Mouse (Mus musculus) layer of hippocampus, adult 2 months (tissue): ENCODE results near the gene Arhgap31. TPM values are rescaled to one million over a fixed set of nuclear protein-coding genes. Genes with fewer than 3 reads are reported as not detected.
"Not testable (repeated sequence)": the region's sequence is repeated elsewhere in the genome, so short reads cannot be mapped to it uniquely, and the experiment has no call there.

Source experiments
- DNase-seq, 2 experiments: peaks; one replicate each; pipeline ENCODE4 v3.0.0; 2022; ENCODE audit warnings: low spot score in 2 of 2
- H3K27ac ChIP-seq: fragments of 200-600 bp; 2 replicates; pipeline ENCODE4 v1.8.1; 2022
- H3K4me3 ChIP-seq: fragments of 200-600 bp; 2 replicates; pipeline ENCODE4 v1.8.1; 2022; ENCODE audit warnings: mild to moderate bottlenecking
- CTCF ChIP-seq: fragments of 200-600 bp; conservative IDR thresholded peaks from 2 replicates; pipeline ENCODE4 v1.8.1; 2022; ENCODE audit warnings: antibody characterized with exemption, mild to moderate bottlenecking, moderate library complexity
- total RNA-seq, 2 experiments: library from RNA; stranded (reverse); gene quantifications; 2 replicates each; pipeline ENCODE4 v1.2.3; 2021

Gene Arhgap31
- total RNA-seq, 2 experiments from 2014 or later, result 17.9 to 18.5 TPM

DNA sequence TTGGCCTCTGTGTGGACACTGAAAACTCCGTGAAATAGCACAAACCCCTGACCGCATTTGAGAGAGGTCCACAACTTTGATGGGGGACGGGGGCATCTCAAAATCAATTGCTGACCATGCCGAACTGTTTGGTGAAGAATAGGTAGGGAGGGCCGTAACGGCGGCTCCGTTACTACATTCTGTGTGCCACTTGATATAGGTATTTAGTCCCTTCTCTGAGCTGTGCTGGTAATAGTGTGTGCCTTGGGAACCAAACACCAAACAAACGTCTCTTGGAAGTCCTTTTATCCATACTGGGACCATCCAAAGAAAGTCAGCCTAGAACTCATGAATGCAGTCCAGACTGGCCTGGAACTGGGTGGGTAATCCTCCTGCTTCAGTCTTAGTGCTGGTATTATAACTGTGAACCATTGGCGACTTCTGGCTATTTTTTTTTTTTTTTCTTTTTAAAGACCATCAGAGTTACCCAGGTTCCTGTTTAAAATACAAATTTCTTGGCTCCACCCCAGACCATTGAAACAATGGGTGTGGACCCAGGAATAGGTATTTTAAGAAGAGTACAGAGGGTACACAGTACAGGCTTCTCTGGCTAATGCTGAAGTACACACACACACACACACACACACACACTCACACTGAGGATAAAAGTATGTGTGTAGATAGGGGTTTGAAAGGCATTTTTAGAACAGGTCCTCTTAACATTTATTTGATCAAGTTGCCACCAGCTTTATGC, 31.0 kb upstream of the Arhgap31 start:
- no peak for DNase-seq
- Histone ChIP-seq H3K4me3 (no peak overlapping the region; the same call in 1 of the 2 replicates), H3K27ac (peak overlapping the region; percentile 47; the same call in 1 of the 2 replicates)
- no peak for TF ChIP-seq CTCF

DNA sequence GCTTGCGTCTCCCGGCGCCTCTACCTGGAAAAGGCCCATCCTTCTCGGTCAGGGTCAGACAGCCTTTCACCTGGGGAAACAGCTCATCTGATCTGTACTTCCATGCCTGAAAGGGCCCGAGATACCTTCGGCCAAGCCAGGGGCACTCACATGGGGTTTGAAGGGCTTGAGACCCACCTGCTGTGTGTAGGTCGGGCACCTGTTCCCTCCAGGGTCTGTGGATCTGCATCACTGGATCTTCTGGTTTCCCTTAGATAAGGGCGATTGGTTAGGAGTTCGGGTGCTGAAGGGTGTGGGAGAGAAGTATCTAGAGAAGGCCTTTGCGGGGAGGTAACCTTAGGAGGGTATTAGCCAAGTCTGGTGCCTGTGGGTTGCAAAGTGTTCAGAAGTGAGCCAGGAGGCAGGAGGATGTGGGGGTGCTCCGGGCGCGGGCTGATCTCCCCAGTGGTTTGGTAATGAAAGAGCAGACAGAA, 29.6 kb upstream of the Arhgap31 start:
- TF ChIP-seq CTCF, result peak; percentile 27; the same call in 1 of the 2 replicates

DNA sequence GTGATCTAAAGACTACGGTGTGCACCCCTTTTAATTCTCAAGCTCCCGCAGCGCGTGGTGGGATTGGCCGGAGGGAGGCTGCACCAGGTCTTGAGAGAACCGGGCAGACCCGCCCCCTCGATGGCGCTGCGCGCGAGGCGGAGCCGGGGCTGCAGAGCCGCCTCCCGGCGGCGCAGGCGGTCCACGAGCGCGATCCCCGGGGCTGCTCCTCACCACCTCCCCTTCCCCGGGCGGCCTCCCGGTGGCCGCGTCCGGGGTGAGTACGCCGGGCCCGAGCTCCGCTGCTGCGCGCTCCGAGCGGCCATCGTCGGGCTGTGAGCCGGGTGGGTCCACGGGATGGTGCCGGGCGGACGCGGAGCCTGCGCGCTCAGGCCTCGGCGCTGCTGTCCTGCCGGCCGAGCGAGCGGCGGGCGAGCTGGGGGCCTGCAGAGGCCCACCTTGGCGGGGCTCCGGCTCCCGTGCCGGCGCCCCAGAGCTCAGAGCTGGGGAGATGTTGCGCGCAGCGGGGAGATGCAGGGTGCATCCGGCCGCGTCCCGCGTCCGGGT, 29.1 kb upstream of the Arhgap31 start, which contains the start of gene B4galt4:
B4galt4 (plus strand) TSS at position 152 of the 546 bp plus-strand sequence.
- DNase-seq, result peak; percentile 85 to 88
- peak; percentile 61 for TF ChIP-seq CTCF
- Histone ChIP-seq H3K27ac (peak within 1 kb of the TSS; percentile 97), H3K4me3 (peak within 1 kb of the TSS; percentile 88)

More for the DNA sequence above, 29.6 kb upstream of the Arhgap31 start:
- peak overlapping the region; percentile 97 for H3K27ac ChIP-seq
- peak overlapping the region; percentile 88 for H3K4me3 ChIP-seq
- DNase-seq, result no peak

DNA sequence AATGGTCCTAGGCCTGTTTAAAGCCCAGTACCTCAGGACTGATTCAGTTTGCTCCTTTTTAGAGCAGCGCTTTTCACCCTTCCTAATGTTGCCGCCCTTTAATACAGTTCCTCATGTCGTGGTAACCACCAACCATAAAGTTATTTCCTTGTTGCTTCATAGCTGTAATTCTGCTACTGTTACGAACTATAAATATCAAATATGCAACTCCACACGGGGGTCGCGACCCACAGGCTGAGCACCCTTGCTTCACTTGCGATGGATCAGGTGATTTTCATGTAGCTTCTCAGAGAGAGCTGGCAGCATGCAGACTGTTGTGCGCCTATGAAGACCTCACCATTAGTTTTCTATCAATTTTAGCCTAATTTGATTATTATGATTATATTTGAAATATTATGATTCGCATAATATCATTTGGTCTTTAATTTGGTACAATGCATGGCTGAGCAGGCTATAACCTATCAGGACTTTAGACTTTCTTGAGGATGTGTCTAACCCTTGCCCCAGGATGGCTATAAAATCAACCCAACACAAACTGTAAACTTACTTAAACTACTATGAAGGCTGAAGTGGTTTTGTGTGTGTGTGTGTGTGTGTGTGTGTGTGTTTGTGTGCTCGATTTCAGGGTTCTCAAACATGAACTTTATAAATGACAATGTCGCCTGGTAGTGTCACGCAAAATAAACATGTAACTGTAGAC, 28.3 kb upstream of the Arhgap31 start:
- Histone ChIP-seq H3K4me3 (peak overlapping the region; percentile 88), H3K27ac (peak overlapping the region; percentile 97; the same call in 1 of the 2 replicates)
- TF ChIP-seq CTCF, result no peak
- DNase-seq, result no peak

DNA sequence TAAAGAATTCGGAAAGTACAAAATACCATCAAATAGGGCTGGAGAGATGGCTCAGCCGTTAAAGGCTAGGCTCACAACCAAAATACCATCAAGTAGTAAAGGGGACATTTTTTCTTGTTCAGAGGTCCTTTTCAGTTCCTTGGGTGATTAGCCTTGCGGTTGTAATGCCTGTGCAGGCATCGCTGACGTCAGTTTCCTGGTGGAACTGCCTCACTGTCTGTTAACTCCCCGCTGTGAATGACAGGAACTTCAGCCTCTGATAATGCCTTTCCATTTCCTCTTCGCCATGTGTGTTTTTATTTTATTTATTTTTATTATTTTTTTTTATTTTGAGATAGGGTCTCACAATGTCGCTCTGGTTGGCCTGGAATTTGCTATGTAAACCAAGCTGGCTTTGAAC, 17.8 kb upstream of the Arhgap31 start:
- no peak for TF ChIP-seq CTCF
- Histone ChIP-seq H3K27ac (peak overlapping the region; percentile 61; the same call in 1 of the 2 replicates), H3K4me3 (no peak overlapping the region)

DNA sequence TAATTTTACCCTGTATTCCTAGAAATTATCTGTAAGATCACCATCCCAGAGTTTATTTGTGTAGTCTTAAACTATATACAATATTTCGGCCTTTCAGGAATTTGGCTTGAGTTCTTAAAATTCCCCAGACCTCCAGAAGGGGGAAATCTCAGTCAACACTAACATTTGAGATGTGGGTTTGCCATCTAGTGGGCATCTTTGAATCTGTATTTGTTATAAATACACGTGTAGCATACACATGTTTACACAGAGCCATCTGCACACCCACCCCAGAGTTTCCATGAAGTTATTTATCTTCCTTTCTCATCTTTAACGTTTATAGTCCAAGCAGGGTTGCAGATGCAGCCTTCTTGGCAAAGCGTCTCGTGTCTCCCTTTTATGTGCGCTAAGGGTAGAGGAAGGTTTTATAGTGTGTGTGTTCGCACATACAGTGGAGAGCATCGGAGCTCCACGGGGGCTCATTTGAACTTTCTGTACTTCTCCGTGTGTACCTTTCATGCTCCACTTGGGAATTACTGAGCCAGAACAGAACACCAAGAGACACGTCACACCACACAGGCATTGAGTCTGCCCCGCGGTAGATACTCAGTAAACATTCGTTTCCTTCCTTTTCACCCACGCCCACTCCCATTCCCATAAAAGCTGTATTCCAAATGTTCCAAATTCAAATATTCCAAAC, 16.7 kb upstream of the Arhgap31 start:
- peak; percentile 48 to 53 for DNase-seq
- peak overlapping the region; percentile 47 for H3K4me3 ChIP-seq
- peak; percentile 97 for TF ChIP-seq CTCF
- H3K27ac ChIP-seq, result peak overlapping the region; percentile 61

More for the DNA sequence above, 17.8 kb upstream of the Arhgap31 start:
- DNase-seq, result no peak

DNA sequence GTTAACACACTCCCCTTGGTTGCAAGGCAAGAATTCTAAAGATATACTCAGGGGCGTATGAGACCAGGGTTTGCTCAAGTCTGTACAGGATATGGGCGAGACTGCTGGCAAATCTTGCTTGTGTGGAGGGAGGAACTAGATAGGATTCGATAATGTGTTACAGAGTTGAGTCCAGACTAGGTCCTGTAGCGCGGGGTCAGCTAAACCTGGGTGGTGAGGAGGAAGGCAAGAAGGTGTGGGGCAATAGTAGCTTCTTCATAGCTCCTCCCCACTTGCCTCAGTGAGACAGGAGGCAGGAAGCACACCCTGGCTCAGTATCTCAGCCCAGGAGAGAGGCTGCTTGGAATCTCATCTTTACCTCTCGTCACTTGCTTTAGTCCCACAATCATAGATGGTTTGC, 16.1 kb upstream of the Arhgap31 start:
- H3K27ac ChIP-seq, result no peak overlapping the region
- no peak overlapping the region for H3K4me3 ChIP-seq
- TF ChIP-seq CTCF, result no peak
- DNase-seq, result no peak

DNA sequence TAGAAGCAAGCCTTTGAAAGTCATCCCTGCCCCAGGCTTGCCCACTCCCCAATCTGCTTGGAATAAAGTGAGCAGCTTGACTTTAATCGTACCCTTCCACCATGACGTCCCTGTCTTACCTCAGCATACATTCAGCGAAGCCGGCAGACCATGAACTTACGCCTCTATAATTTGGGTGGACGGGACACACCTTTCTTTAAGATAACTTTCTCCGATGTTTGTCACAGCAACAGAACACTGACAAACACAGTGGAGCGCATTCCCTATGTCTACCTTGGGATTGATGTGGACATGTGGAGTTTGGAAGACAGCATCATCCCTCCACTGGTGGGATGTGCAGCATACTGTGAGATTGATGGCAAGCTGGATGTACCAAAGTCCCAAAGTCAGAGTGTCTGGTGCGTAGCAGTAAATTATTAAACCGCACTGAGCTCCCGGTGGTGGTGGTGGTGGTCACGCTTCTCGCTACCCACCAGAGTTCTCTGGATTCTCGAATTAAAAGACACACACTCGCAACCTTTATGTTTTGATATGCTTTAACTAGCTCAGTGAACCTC, 15.6 kb upstream of the Arhgap31 start:
- no peak for TF ChIP-seq CTCF
- no peak overlapping the region for H3K4me3 ChIP-seq
- DNase-seq, result no peak
- no peak overlapping the region for H3K27ac ChIP-seq

DNA sequence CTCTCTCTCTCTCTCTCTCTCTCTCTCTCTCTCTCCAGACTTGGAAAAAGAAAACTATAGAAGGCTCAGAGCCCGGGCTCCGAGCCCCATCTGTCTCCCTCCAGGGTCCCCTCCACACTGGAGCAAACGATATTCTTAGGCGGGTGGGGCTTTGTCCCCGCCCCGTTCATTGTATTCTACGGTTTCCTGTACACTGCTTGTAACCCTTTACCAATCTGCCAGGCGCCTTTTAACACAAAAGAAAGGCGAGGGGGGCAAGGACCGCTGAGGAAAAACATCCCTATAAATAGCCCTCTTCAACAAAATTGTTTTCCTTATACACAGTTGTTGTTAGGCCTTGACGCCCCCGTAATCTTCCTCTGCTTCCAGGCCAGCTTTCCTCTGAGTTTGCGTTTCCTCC, 11.9 kb upstream of the Arhgap31 start:
- peak overlapping the region; percentile 68; the same call in 1 of the 2 replicates for H3K27ac ChIP-seq
- no peak overlapping the region for H3K4me3 ChIP-seq
- DNase-seq, result no peak
- TF ChIP-seq CTCF, result no peak

DNA sequence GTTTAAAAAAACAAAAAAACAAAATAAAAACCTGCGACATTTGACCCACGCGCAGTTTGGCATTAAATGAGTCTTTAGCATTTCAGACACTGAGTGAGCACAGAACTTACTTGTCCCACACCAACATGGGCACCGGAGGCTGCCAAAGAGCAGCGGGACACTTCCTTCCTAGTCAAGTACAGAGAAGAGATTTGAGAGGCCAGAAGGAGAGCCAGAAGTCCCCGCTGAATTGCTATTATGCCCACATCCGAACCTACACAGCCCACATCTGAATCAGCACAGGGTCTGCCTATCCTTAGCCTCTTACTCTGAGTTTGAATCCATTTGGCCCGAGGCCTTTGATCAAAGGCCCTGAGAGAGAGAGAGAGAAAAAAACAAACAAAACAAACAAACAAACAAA, 11.2 kb upstream of the Arhgap31 start:
- no peak for TF ChIP-seq CTCF
- peak overlapping the region; percentile 24; the same call in 1 of the 2 replicates for H3K4me3 ChIP-seq
- DNase-seq, result no peak
- peak overlapping the region; percentile 68 for H3K27ac ChIP-seq

DNA sequence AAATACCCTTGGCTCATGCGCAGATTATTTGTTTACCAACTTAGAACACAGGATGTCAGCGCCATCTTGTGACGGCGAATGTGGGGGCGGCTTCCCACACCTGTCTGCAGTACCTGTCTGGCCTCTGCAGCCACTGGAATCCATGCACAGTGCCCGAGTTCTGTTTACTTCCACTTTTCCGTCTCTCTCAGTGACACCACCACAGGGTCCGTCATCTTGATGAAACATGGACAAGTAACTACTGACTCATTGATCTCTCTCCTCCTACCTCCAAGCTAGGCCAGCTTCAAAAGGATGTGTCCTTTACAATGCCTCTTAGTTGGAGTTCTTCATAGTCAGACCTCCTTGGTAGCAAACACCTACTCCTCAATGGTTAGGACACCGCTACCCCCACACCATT, 8.3 kb upstream of the Arhgap31 start:
- no peak overlapping the region for H3K27ac ChIP-seq
- DNase-seq, result no peak
- H3K4me3 ChIP-seq, result no peak overlapping the region
- no peak for TF ChIP-seq CTCF

DNA sequence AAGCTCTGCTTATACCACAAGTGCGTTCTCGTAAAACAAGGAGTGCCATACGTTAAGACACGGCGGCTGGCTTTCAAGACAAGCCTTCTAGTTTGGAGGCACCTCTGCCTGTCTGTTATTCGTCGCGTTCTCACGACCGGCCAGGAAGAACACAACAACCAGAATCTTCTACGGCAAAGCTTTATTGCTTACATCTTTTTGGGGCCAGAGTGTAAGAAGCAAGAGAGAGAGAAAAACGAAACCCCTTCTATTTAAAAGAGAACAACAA, 1.1 kb upstream of the Arhgap31 start:
- not testable (repeated sequence) for H3K4me3 ChIP-seq, DNase-seq
- H3K27ac ChIP-seq, result peak overlapping the region; percentile 67; the same call in 1 of the 2 replicates
